ENCODE assay signal across 12 mouse cellular contexts in the genomic region with DNA sequence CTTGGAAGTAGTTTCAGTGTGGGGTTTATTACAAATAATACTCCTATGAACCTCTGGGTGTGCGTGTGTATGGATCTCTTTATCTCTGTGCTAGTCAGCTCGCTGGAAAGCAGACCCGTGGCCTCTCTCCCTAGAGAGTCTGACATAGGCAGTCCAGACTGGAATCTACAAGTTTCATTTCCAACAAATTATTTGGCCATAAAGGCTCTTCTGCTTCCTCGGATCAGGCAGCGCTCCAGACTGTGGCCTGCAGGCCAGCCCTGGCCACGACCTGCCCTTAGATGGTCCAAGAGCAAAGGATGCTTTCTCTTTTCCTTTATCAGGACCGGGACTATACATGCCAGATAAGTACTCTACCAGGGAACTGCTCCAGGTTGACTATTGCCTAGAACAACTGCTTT. TPM values are rescaled to one million over a fixed set of nuclear protein-coding genes. Genes with fewer than 3 reads are reported as not detected.
DNase-seq lines count a peak whose midpoint lies in the region; ATAC-seq and TF ChIP-seq lines count a peak whose summit lies in the region.
"Had no signal": no experiment of that assay in that cellular context is flagged by ENCODE, and none has a peak within 500 bp of the region (broad histone marks: within the 10 kb centered on the region; RNA-seq: fewer than 3 reads in every experiment).

No protein-coding gene starts in this region.

- 0 out of 2 replicates have a peak, but pooled peaks cover 3% of the 10 kb centered on the region for H3K27me3 ChIP-seq in heart, embryonic 11.5 days (ENCODE audit: control insufficient read depth, insufficient read depth, low read length)
- no peaks in the 10 kb centered on the region for H3K27me3 ChIP-seq in neural tube, embryonic 14.5 days (ENCODE audit: control insufficient read depth, insufficient read depth, low read length)
- H3K27me3 ChIP-seq in neural tube, embryonic 15.5 days (replicated peaks) = no peaks in the 10 kb centered on the region
- no peaks in the 10 kb centered on the region for H3K27me3 ChIP-seq in hindbrain, postnatal 0 days (ENCODE audit: insufficient read depth, low read length)
- H3K27me3 ChIP-seq in midbrain, embryonic 15.5 days (replicated peaks) = no peaks in the 10 kb centered on the region

- no peaks in the 10 kb centered on the region for H3K4me1 ChIP-seq in heart, embryonic 11.5 days (ENCODE audit: control insufficient read depth, insufficient read depth, low read length)
- peaks cover 14% of the 10 kb centered on the region for H3K4me1 ChIP-seq in neural tube, embryonic 14.5 days (ENCODE audit: control insufficient read depth, insufficient read depth, low read length)
- peaks cover 44% of the 10 kb centered on the region for H3K4me1 ChIP-seq in neural tube, embryonic 15.5 days
- H3K4me1 ChIP-seq in hindbrain, postnatal 0 days (ENCODE audit: insufficient read depth, low read length) = 0 out of 2 replicates have a peak, but pooled peaks cover 3% of the 10 kb centered on the region
- peaks cover 5% of the 10 kb centered on the region; the same call in 1 of the 2 replicates for H3K4me1 ChIP-seq in midbrain, embryonic 15.5 days

- intact Hi-C loops in heart, postnatal 14 days (cut with DNase I) = no loop called here

- H3K9me3 ChIP-seq in heart, embryonic 11.5 days (replicated peaks; ENCODE audit: control insufficient read depth, low read length) = no peaks in the 10 kb centered on the region
- H3K9me3 ChIP-seq in neural tube, embryonic 14.5 days (ENCODE audit: control insufficient read depth, low read length) = no peaks in the 10 kb centered on the region
- H3K9me3 ChIP-seq in neural tube, embryonic 15.5 days (replicated peaks) = no peaks in the 10 kb centered on the region
- H3K9me3 ChIP-seq in hindbrain, postnatal 0 days (ENCODE audit: low read length) = no peaks in the 10 kb centered on the region
- no peaks in the 10 kb centered on the region for H3K9me3 ChIP-seq in midbrain, embryonic 15.5 days

- H3K36me3 ChIP-seq in heart, embryonic 11.5 days (ENCODE audit: control insufficient read depth, insufficient read depth, low read length) = no peaks in the 10 kb centered on the region
- H3K36me3 ChIP-seq in neural tube, embryonic 14.5 days (ENCODE audit: control insufficient read depth, insufficient read depth, low read length) = no peaks in the 10 kb centered on the region
- H3K36me3 ChIP-seq in neural tube, embryonic 15.5 days = no peaks in the 10 kb centered on the region
- H3K36me3 ChIP-seq in hindbrain, postnatal 0 days (ENCODE audit: insufficient read depth, low read length) = no peaks in the 10 kb centered on the region
- no peaks in the 10 kb centered on the region for H3K36me3 ChIP-seq in midbrain, embryonic 15.5 days (replicated peaks)

- H3K4me3 ChIP-seq in heart, embryonic 11.5 days (ENCODE audit: low read depth, low read length) = no peak overlapping the region
- H3K4me3 ChIP-seq in neural tube, embryonic 14.5 days (ENCODE audit: low read depth, low read length) = no peak overlapping the region
- no peak overlapping the region for H3K4me3 ChIP-seq in neural tube, embryonic 15.5 days (replicated peaks)
- no peak overlapping the region for H3K4me3 ChIP-seq in hindbrain, postnatal 0 days (ENCODE audit: low read length)
- no peak overlapping the region for H3K4me3 ChIP-seq in midbrain, embryonic 15.5 days

- no peak for ATAC-seq in heart, embryonic 11.5 days (replicated peaks; ENCODE audit: insufficient number of reproducible peaks, low FRiP score, low TSS enrichment)
- no peak for ATAC-seq in neural tube, embryonic 14.5 days (ENCODE audit: low read depth)
- ATAC-seq in neural tube, embryonic 15.5 days (ENCODE audit: low FRiP score) = no peak
- no peak for ATAC-seq in hindbrain, postnatal 0 days
- no peak for ATAC-seq in midbrain, embryonic 15.5 days (replicated peaks)
- ATAC-seq: inflammation-experienced regulatory T-cells, adult 6 months had no signal

- 58% methylated on average over 7 of the region's 7 CpGs for WGBS in heart, embryonic 11.5 days (ENCODE audit: insufficient replicate concordance)
- 67% methylated on average over 7 of the region's 7 CpGs for WGBS in neural tube, embryonic 14.5 days
- WGBS in neural tube, embryonic 15.5 days = 62% methylated on average over 7 of the region's 7 CpGs
- WGBS in hindbrain, postnatal 0 days = 67% methylated on average over 7 of the region's 7 CpGs
- 76% methylated on average over 7 of the region's 7 CpGs for WGBS in midbrain, embryonic 15.5 days

- H3K27ac ChIP-seq in heart, embryonic 11.5 days (ENCODE audit: low read depth, low read length) = no peak overlapping the region
- H3K27ac ChIP-seq in neural tube, embryonic 14.5 days (ENCODE audit: low read depth, low read length) = peak overlapping the region; percentile 35; the same call in 1 of the 2 replicates
- H3K27ac ChIP-seq in neural tube, embryonic 15.5 days (replicated peaks) = no peak overlapping the region
- H3K27ac ChIP-seq in hindbrain, postnatal 0 days = no peak overlapping the region
- H3K27ac ChIP-seq in midbrain, embryonic 15.5 days = no peak overlapping the region

- no peak for TF ChIP-seq CTCF in hindbrain, postnatal 0 days (IDR thresholded peaks at IDR 0.05; ENCODE audit: low read depth)

- peak; percentile 96 for DNase-seq in heart, adult 11 months
- peak; percentile 49 to 53 for DNase-seq in heart, postnatal 14 days
- peak; percentile 83 for DNase-seq in skeletal muscle tissue, adult 2 months (ENCODE audit: low read depth, low spot score)
- no peak for DNase-seq in hindbrain, postnatal 0 days (ENCODE audit: low spot score)
- DNase-seq: cerebellum, postnatal 36 days; thymus, postnatal 4 days had no signal

- no peak overlapping the region for H3K4me2 ChIP-seq in heart, embryonic 11.5 days
- no peak overlapping the region for H3K4me2 ChIP-seq in neural tube, embryonic 14.5 days (ENCODE audit: low read depth, low read length)
- no peak overlapping the region for H3K4me2 ChIP-seq in neural tube, embryonic 15.5 days
- no peak overlapping the region for H3K4me2 ChIP-seq in hindbrain, postnatal 0 days (ENCODE audit: low read depth, low read length)
- no peak overlapping the region for H3K4me2 ChIP-seq in midbrain, embryonic 15.5 days

- no peak overlapping the region for H3K9ac ChIP-seq in heart, embryonic 11.5 days (ENCODE audit: low read depth, low read length)
- no peak overlapping the region for H3K9ac ChIP-seq in neural tube, embryonic 14.5 days (replicated peaks; ENCODE audit: low read depth, low read length)
- no peak overlapping the region for H3K9ac ChIP-seq in neural tube, embryonic 15.5 days (replicated peaks)
- H3K9ac ChIP-seq in hindbrain, postnatal 0 days (replicated peaks; ENCODE audit: low read length) = no peak overlapping the region
- no peak overlapping the region for H3K9ac ChIP-seq in midbrain, embryonic 15.5 days

RNA-seq across cellular contexts. Expression of a gene that starts 26.3 kb away (rescaled TPM):
- polyA plus RNA-seq in heart, embryonic 11.5 days (2014; fragmentation: Nextera tagmentation; extraction: Ambion mirVana) = 27.9 TPM in 2 replicates
- 64.2 and 68.0 TPM in 2 replicates for polyA plus RNA-seq in neural tube, embryonic 14.5 days (2014; fragmentation: Nextera tagmentation; extraction: Ambion mirVana)
- polyA plus RNA-seq in neural tube, embryonic 15.5 days (2015; fragmentation: Nextera tagmentation; extraction: Ambion mirVana) = 49.6 and 55.4 TPM in 2 replicates
- total RNA-seq in heart, postnatal 14 days (2021) = 10 to 100 TPM; 16.9 to 22.2 TPM
- 25.7 and 28.0 TPM in 2 replicates for total RNA-seq in hindbrain, postnatal 0 days (2014; rRNA removed)
- polyA plus RNA-seq in hindbrain, postnatal 0 days (2015; fragmentation: Nextera tagmentation; extraction: Ambion mirVana) = 31.2 TPM in 2 replicates
- polyA plus RNA-seq in midbrain, embryonic 15.5 days (2015; fragmentation: Nextera tagmentation; extraction: Ambion mirVana) = 32.0 and 33.6 TPM in 2 replicates
- polyA plus RNA-seq: C2C12 had no signal
